Comparison of ENCODE assay signal across 17 mouse cellular contexts in genomic region chr12:82961852-82962251, GRCm38 (mm10).
DNase-seq lines count a peak whose midpoint lies in the region; ATAC-seq and TF ChIP-seq lines count a peak whose summit lies in the region.
"Had no signal": no experiment of that assay in that cellular context is flagged by ENCODE, and none has a peak within 500 bp of the region (broad histone marks: within the 10 kb centered on the region; RNA-seq: fewer than 3 reads in every experiment).

No protein-coding gene starts in this region.

- TF ChIP-seq EP300 in heart, adult 2 months (IDR thresholded peaks at IDR 0.05; ENCODE audit: insufficient read depth, low read depth, low read length) = 0 out of 2 replicates have a peak, but pooled peaks have one; percentile 36

- H3K9me3 ChIP-seq in embryonic facial prominence, embryonic 14.5 days (ENCODE audit: control insufficient read depth, low read length) = no peaks in the 10 kb centered on the region
- no peaks in the 10 kb centered on the region for H3K9me3 ChIP-seq in embryonic facial prominence, embryonic 10.5 days
- H3K9me3 ChIP-seq in heart, embryonic 10.5 days = no peaks in the 10 kb centered on the region
- no peaks in the 10 kb centered on the region for H3K9me3 ChIP-seq in lung, embryonic 15.5 days
- H3K9me3 ChIP-seq: embryonic facial prominence, embryonic 13.5 days; heart, embryonic 13.5 days; hindbrain, embryonic 10.5 days; liver, embryonic 13.5 days had no signal

- WGBS in embryonic facial prominence, embryonic 14.5 days = 58% methylated on average over 4 of the region's 4 CpGs
- 94% methylated on average over 4 of the region's 4 CpGs for WGBS in embryonic facial prominence, embryonic 10.5 days
- WGBS in heart, adult 2 months = 23% methylated on average over 4 of the region's 4 CpGs
- 83% methylated on average over 4 of the region's 4 CpGs for WGBS in heart, embryonic 10.5 days
- 50% methylated on average over 4 of the region's 4 CpGs for WGBS in lung, embryonic 15.5 days
- 50% methylated on average over 4 of the region's 4 CpGs for WGBS in lung, adult 2 months

- H3K4me2 ChIP-seq in embryonic facial prominence, embryonic 14.5 days (ENCODE audit: low read depth, low read length) = no peak overlapping the region
- H3K4me2 ChIP-seq in lung, embryonic 15.5 days = no peak overlapping the region
- H3K4me2 ChIP-seq: embryonic facial prominence, embryonic 13.5 days; heart, embryonic 13.5 days; liver, embryonic 13.5 days had no signal

- DNase-seq in embryonic facial prominence, embryonic 14.5 days (ENCODE audit: low spot score) = peak; percentile 21
- no peak for DNase-seq in embryonic facial prominence, embryonic 10.5 days (ENCODE audit: low spot score)
- peak in 1 of 2 experiments; percentile 16 for DNase-seq in heart, adult 2 months
- no peak for DNase-seq in heart, embryonic 10.5 days (ENCODE audit: low spot score)
- no peak for DNase-seq in lung, adult 2 months
- DNase-seq in lung, postnatal 36 days = peak; percentile 31
- no peak for DNase-seq in urinary bladder, postnatal 4 days (ENCODE audit: low spot score in 2 of 2)
- DNase-seq: cerebellum, adult 18-20 months; liver, embryonic 13.5 days; midbrain, embryonic 14.5 days; spleen, adult 18-20 months had no signal

- no peak overlapping the region for H3K27ac ChIP-seq in embryonic facial prominence, embryonic 14.5 days (replicated peaks; ENCODE audit: low read depth, low read length)
- no peak overlapping the region for H3K27ac ChIP-seq in embryonic facial prominence, embryonic 10.5 days (replicated peaks)
- H3K27ac ChIP-seq in heart, adult 2 months = no peak overlapping the region
- H3K27ac ChIP-seq in heart, embryonic 10.5 days = no peak overlapping the region
- H3K27ac ChIP-seq in lung, embryonic 15.5 days = no peak overlapping the region
- H3K27ac ChIP-seq: embryonic facial prominence, embryonic 13.5 days; heart, embryonic 13.5 days; hindbrain, embryonic 10.5 days; liver, embryonic 13.5 days had no signal

- no peak for TF ChIP-seq POLR2A in heart, adult 2 months (IDR thresholded peaks at IDR 0.05; ENCODE audit: insufficient read depth, low read depth, low read length)
- no peak for TF ChIP-seq POLR2A in lung, adult 2 months (IDR thresholded peaks at IDR 0.05; ENCODE audit: borderline replicate concordance, extremely low read depth, low read depth, low read length)

- peaks cover 7% of the 10 kb centered on the region; the same call in 1 of the 2 replicates for H3K4me1 ChIP-seq in embryonic facial prominence, embryonic 14.5 days (ENCODE audit: control insufficient read depth, insufficient read depth, low read length)
- no peaks in the 10 kb centered on the region for H3K4me1 ChIP-seq in embryonic facial prominence, embryonic 10.5 days
- 0 out of 2 replicates have a peak, but pooled peaks cover 2% of the 10 kb centered on the region for H3K4me1 ChIP-seq in heart, adult 2 months (ENCODE audit: control insufficient read depth, insufficient read depth, low read length)
- H3K4me1 ChIP-seq in heart, embryonic 10.5 days = peaks cover 6% of the 10 kb centered on the region; the same call in 1 of the 2 replicates
- peaks cover 16% of the 10 kb centered on the region for H3K4me1 ChIP-seq in lung, embryonic 15.5 days
- H3K4me1 ChIP-seq in lung, adult 2 months (ENCODE audit: control insufficient read depth, insufficient read depth, low read length) = no peaks in the 10 kb centered on the region; the same call in 1 of the 2 replicates
- H3K4me1 ChIP-seq: liver, embryonic 13.5 days had no signal

- H3K79me2 ChIP-seq in heart, adult 2 months (replicated peaks; ENCODE audit: control insufficient read depth, insufficient read depth, low read length) = no peaks in the 10 kb centered on the region

- no peak overlapping the region for H3K9ac ChIP-seq in embryonic facial prominence, embryonic 14.5 days (ENCODE audit: low read depth, low read length)
- no peak overlapping the region for H3K9ac ChIP-seq in heart, adult 2 months (ENCODE audit: low read depth, low read length)
- no peak overlapping the region for H3K9ac ChIP-seq in lung, embryonic 15.5 days
- H3K9ac ChIP-seq: embryonic facial prominence, embryonic 13.5 days; heart, embryonic 13.5 days; liver, embryonic 13.5 days had no signal

- no peak overlapping the region for H3K4me3 ChIP-seq in embryonic facial prominence, embryonic 14.5 days (ENCODE audit: low read depth, low read length)
- H3K4me3 ChIP-seq in embryonic facial prominence, embryonic 10.5 days = no peak overlapping the region
- no peak overlapping the region for H3K4me3 ChIP-seq in heart, adult 2 months
- H3K4me3 ChIP-seq in heart, embryonic 10.5 days = no peak overlapping the region
- H3K4me3 ChIP-seq in lung, embryonic 15.5 days = no peak overlapping the region
- no peak overlapping the region for H3K4me3 ChIP-seq in lung, adult 2 months (replicated peaks; ENCODE audit: extremely low read depth, low read depth, low read length)
- H3K4me3 ChIP-seq: embryonic facial prominence, embryonic 13.5 days; heart, embryonic 13.5 days; hindbrain, embryonic 10.5 days; liver, embryonic 13.5 days had no signal

- H3K27me3 ChIP-seq in embryonic facial prominence, embryonic 14.5 days (replicated peaks; ENCODE audit: control insufficient read depth, insufficient read depth, low read length) = no peaks in the 10 kb centered on the region
- H3K27me3 ChIP-seq in embryonic facial prominence, embryonic 10.5 days (replicated peaks; ENCODE audit: low read depth, poor library complexity, severe bottlenecking) = no peaks in the 10 kb centered on the region
- H3K27me3 ChIP-seq in heart, adult 2 months (ENCODE audit: control insufficient read depth, insufficient read depth, low read length) = no peaks in the 10 kb centered on the region
- H3K27me3 ChIP-seq in heart, embryonic 10.5 days (ENCODE audit: insufficient read depth, poor library complexity, severe bottlenecking) = no peaks in the 10 kb centered on the region
- H3K27me3 ChIP-seq in lung, embryonic 15.5 days = no peaks in the 10 kb centered on the region
- H3K27me3 ChIP-seq: CH12.LX; embryonic facial prominence, embryonic 13.5 days; heart, embryonic 13.5 days; liver, embryonic 13.5 days had no signal

- no peak for ATAC-seq in embryonic facial prominence, embryonic 14.5 days (ENCODE audit: low read depth)
- peak; percentile 67; the same call in 1 of the 2 replicates for ATAC-seq in lung, embryonic 15.5 days (ENCODE audit: borderline replicate concordance, extremely low read depth, low FRiP score, low TSS enrichment)
- ATAC-seq: inflammation-experienced regulatory T-cells, adult 6 months had no signal

- no peaks in the 10 kb centered on the region for H3K36me3 ChIP-seq in embryonic facial prominence, embryonic 14.5 days (ENCODE audit: control insufficient read depth, insufficient read depth, low read length)
- no peaks in the 10 kb centered on the region for H3K36me3 ChIP-seq in embryonic facial prominence, embryonic 10.5 days (replicated peaks)
- H3K36me3 ChIP-seq in heart, adult 2 months (ENCODE audit: control insufficient read depth, insufficient read depth, low read length) = no peaks in the 10 kb centered on the region
- no peaks in the 10 kb centered on the region for H3K36me3 ChIP-seq in heart, embryonic 10.5 days
- H3K36me3 ChIP-seq in lung, embryonic 15.5 days = no peaks in the 10 kb centered on the region
- H3K36me3 ChIP-seq: embryonic facial prominence, embryonic 13.5 days; heart, embryonic 13.5 days; hindbrain, embryonic 10.5 days; liver, embryonic 13.5 days had no signal

- intact Hi-C loops in heart, adult 2 months (cut with DNase I) = loop anchor here (5.0 kb wide), 1 partner anchor 35 kb away; no protein-coding TSS in a partner anchor

- TF ChIP-seq CTCF in heart, adult 2 months (IDR thresholded peaks at IDR 0.05) = no peak
- no peak for TF ChIP-seq CTCF in lung, adult 2 months (IDR thresholded peaks at IDR 0.05; ENCODE audit: insufficient read depth, low read length)

Comparison
In these comparisons a context has a peak if more than half of its experiments do, and no peak if none do; other contexts are left out.
1. DNase-seq: peak in embryonic facial prominence, embryonic 14.5 days (single experiment) and lung, postnatal 36 days (single experiment); none in embryonic facial prominence, embryonic 10.5 days (single experiment), heart, embryonic 10.5 days (single experiment), lung, adult 2 months (single experiment) and urinary bladder, postnatal 4 days (0 of 2).